Mouse (Mus musculus) neutrophil, adult 59 days (primary cell): ENCODE results near the gene Olfr1031. TPM values are rescaled to one million over a fixed set of nuclear protein-coding genes. Genes with fewer than 3 reads are reported as not detected.

Experiments used
- total RNA-seq, 2 experiments: library from RNA; stranded (reverse); gene quantifications; 1 replicate in 1 of 2; 2 replicates in 1 of 2; pipeline ENCODE4 v1.2.4; 2023

The Olfr1031 gene
- not detected for total RNA-seq

GRCm38 (mm10) chr2:85990004-85990403 lies at the start of gene Olfr1031:
Gene Olfr1031 (plus strand): TSS chr2:85990304.

GRCm38 (mm10) chr2:85950137-85950536 lies 40.0 kb upstream of the Olfr1031 start, which contains the start of gene Olfr1028:
Gene Olfr1028 (plus strand): TSS chr2:85950437.

GRCm38 (mm10) chr2:85973595-85973994 lies 16.5 kb upstream of the Olfr1031 start, which contains the start of gene Olfr1029:
Gene Olfr1029 (plus strand): TSS chr2:85973895.

DNA sequence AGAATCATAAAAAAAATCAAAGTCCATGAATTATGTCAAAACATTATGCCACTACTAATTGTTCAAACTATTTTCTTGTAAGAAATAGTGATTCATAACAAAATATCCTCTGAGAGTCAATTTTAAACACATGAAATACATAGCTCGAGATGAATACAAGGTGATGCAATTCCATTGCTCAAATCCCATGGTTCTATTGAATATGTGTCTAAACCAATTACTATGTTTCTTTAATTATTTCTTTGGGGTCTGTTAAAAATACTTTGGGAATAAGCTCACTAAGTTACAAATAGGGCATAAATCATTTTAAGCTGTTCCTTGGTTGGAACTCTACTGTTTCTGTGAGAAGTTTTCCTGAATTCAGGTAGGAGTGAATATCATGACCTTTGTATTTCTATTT lies 11.1 kb upstream of the Olfr1031 start, which contains the start of gene Olfr1030:
TSS of gene Olfr1030 (plus strand) at position 301 of the 400 bp plus-strand sequence.

GRCm38 (mm10) chr2:86005240-86005639 lies 15.1 kb downstream of the Olfr1031 start, which contains the start of gene Olfr1032:
Gene Olfr1032 (plus strand): TSS chr2:86005540.

DNA sequence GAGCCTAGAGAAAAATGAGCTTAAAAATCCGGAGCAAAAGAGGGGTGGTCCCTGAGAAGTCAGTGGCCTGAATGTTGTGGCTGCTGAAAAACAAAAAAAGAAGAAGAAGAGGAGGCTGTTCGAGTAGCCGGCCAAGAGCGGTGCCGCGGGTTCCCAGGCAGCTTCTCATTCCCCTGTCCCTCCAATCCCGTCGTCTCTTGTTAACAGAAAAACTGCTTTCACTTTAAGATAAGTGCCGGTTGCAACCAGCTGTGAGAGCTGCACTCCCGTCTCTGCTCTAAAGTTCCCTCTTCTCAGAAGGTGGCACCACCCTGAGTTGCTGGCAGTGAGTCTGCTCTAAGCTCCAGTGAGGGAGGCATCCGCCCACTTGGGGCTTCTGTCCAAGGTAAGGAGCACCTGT lies 30.3 kb downstream of the Olfr1031 start, which contains the start of gene Olfr1033:
TSS of gene Olfr1033 (plus strand) at position 228 of the 400 bp plus-strand sequence.

Other genes with a start within 250 kb of the Olfr1031 start
- not detected for gene Olfr1012, start 227.5 kb upstream of the Olfr1031 start, total RNA-seq
- gene Olfr1013, start 223.2 kb upstream of the Olfr1031 start, total RNA-seq = not detected
- not detected for gene Olfr1014, start 217.6 kb upstream of the Olfr1031 start, total RNA-seq
- not detected for gene Olfr1015, start 208.3 kb upstream of the Olfr1031 start, total RNA-seq
- not detected for gene Olfr1016, start 187.8 kb upstream of the Olfr1031 start, total RNA-seq
- gene Olfr1018, start 171.8 kb upstream of the Olfr1031 start, total RNA-seq = not detected
- not detected for gene Olfr1019, start 144.8 kb upstream of the Olfr1031 start, total RNA-seq
- gene Olfr1020, start 143.3 kb upstream of the Olfr1031 start, total RNA-seq = not detected
- gene Olfr1022, start 121.7 kb upstream of the Olfr1031 start, total RNA-seq = not detected
- gene Olfr1023, start 104.7 kb upstream of the Olfr1031 start, total RNA-seq = not detected
- gene Olfr1024, start 85.3 kb upstream of the Olfr1031 start, total RNA-seq = not detected
- not detected for gene Olfr1025-ps1, start 75.1 kb upstream of the Olfr1031 start, total RNA-seq
- not detected for gene Olfr1026, start 68.7 kb upstream of the Olfr1031 start, total RNA-seq
- gene Olfr1028, start 39.9 kb upstream of the Olfr1031 start, total RNA-seq = not detected
- gene Olfr1029, start 16.4 kb upstream of the Olfr1031 start, total RNA-seq = not detected
- gene Olfr1030, start 11.0 kb upstream of the Olfr1031 start, total RNA-seq = not detected
- not detected for gene Olfr1032, start 15.2 kb downstream of the Olfr1031 start, total RNA-seq
- not detected for gene Olfr1033, start 30.3 kb downstream of the Olfr1031 start, total RNA-seq
- not detected for gene Olfr1034, start 55.6 kb downstream of the Olfr1031 start, total RNA-seq
- not detected for gene Olfr1036, start 83.7 kb downstream of the Olfr1031 start, total RNA-seq
- gene Olfr1037, start 97.1 kb downstream of the Olfr1031 start, total RNA-seq = not detected
- gene Olfr1039, start 145.6 kb downstream of the Olfr1031 start, total RNA-seq = not detected
- gene Olfr1040, start 156.4 kb downstream of the Olfr1031 start, total RNA-seq = not detected
- not detected for gene Olfr1042, start 171.5 kb downstream of the Olfr1031 start, total RNA-seq
- not detected for gene Olfr1043, start 177.2 kb downstream of the Olfr1031 start, total RNA-seq
- gene Olfr1044, start 187.5 kb downstream of the Olfr1031 start, total RNA-seq = not detected
- gene Olfr52, start 195.4 kb downstream of the Olfr1031 start, total RNA-seq = not detected
- not detected for gene Olfr1045, start 212.7 kb downstream of the Olfr1031 start, total RNA-seq
- not detected for gene Olfr1046, start 229.0 kb downstream of the Olfr1031 start, total RNA-seq
- not detected for gene Olfr1047, start 241.1 kb downstream of the Olfr1031 start, total RNA-seq
- gene Olfr1048, start 250.0 kb downstream of the Olfr1031 start, total RNA-seq = not detected